Mouse (Mus musculus) cortical plate, adult 2 months (tissue): ENCODE measurements around the gene Taf1d. TPM values are rescaled to one million over a fixed set of nuclear protein-coding genes. Genes with fewer than 3 reads are reported as not detected.

Experiments used
- H3K27ac ChIP-seq: fragments of 200-500 bp; 2 replicates; pipeline ENCODE4 v1.5.1; 2012; ENCODE audit warnings: low read length, control low read depth, inconsistent platforms; ENCODE audit not compliant: insufficient read depth
- H3K4me1 ChIP-seq: fragments of 200-500 bp; 2 replicates; pipeline ENCODE4 v1.6.1; 2011; ENCODE audit warnings: low read length; ENCODE audit not compliant: control insufficient read depth, insufficient read depth
- H3K4me3 ChIP-seq: fragments of 200-500 bp; 2 replicates; pipeline ENCODE4 v1.5.1; 2011; ENCODE audit warnings: mild to moderate bottlenecking, low read length, control low read depth; ENCODE audit not compliant: insufficient read depth
- CTCF ChIP-seq: fragments of 200-500 bp; IDR thresholded peaks from 2 replicates; pipeline ENCODE4 v1.5.1; 2011; ENCODE audit warnings: mild to moderate bottlenecking, control low read depth, low read length; ENCODE audit not compliant: insufficient read depth; ENCODE audit errors: extremely low read depth
- POLR2A ChIP-seq: fragments of 200-500 bp; IDR thresholded peaks from 2 replicates; pipeline ENCODE4 v1.6.1; 2011; ENCODE audit warnings: mild to moderate bottlenecking, low read length, control low read depth; ENCODE audit not compliant: insufficient read depth; ENCODE audit errors: extremely low read depth
- polyA plus RNA-seq: library from polyadenylated mRNA; depleted of rRNA; stranded (reverse); fragments of >200 nt; gene quantifications from 2 replicates; pipeline ENCODE4 v1.2.3, GENCODE M21; 2012; rRNA removed

Taf1d gene
- polyA plus RNA-seq: 28.2 and 32.0 TPM in 2 replicates

GRCm38 (mm10) chr9:15305503-15306397 lies at the start of gene Taf1d:
Gene Taf1d (plus strand): TSS chr9:15306214.
- peak within 1 kb of the TSS; percentile 82 for H3K4me3 ChIP-seq
- TF ChIP-seq CTCF: no peak
- TF ChIP-seq POLR2A: peak; percentile 94
- H3K27ac ChIP-seq: peak within 1 kb of the TSS; percentile 84
- H3K4me1 ChIP-seq: peaks cover 3% of the 10 kb centered on the region; the same call in 1 of the 2 replicates

DNA sequence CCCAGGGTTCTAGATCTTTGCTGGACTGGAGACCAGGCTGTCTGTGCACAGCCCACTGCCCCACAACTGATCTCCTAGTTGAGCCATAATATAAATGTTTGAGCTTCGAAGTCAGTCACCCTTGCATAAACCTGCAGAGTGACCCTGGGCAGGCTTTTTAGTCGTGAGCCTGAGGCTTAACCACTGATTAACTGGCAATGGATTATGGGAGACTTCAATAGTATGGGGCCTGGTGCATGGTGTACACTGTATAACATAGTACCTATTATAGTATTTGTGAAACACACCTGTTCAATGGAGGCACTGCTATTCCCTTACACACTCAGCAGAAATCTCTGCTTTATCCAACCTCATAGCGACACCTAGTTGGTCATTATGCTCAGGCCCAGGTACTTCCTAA lies 49.8 kb upstream of the Taf1d start:
- H3K27ac ChIP-seq: no peak overlapping the region

DNA sequence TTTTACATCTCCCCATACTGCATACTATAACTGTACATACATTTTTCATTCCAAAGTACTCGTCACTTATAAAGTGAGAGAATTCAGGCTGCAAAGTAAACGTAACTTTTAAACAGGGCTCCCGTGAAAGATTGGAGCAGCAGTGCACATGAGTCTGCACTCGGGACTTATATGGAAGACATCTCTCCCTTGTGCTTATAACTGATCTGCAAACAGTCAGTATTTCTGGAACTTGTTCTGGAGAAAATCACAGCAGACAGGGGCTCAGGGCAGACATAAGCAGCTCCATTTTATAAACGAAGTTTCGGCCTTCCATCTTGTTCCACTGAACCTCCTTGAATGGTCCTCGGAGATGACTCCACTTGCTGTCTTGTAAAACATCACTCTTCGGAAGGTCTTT lies 44.0 kb upstream of the Taf1d start:
- TF ChIP-seq CTCF (no peak), POLR2A (no peak)
- H3K4me1 ChIP-seq: no peaks in the 10 kb centered on the region; the same call in 1 of the 2 replicates

More for the DNA sequence above, 49.8 kb upstream of the Taf1d start:
- TF ChIP-seq CTCF (no peak), POLR2A (no peak)
- Histone ChIP-seq H3K4me1 (no peaks in the 10 kb centered on the region), H3K4me3 (no peak overlapping the region)

DNA sequence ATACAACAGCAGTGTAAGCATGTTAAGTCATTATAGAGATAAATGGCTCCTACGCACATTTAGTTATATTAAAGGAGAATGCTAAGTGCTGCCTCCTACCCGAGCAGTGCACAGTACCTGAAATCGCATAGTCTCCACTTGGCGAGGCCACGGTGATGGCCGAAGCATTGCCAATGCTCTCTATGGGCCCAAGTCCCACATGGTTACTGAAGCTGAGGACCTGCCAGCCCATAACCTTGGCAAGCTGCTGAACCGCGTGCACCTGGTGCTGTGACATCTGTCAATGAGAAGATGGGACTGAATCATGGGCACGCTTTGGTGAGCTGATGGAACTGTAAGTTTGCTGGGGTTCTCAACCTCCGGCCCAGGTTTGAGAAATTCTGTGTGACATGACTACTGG lies 42.5 kb upstream of the Taf1d start:
- TF ChIP-seq POLR2A: no peak
- TF ChIP-seq CTCF: no peak
- Histone ChIP-seq H3K4me3 (no peak overlapping the region), H3K4me1 (no peaks in the 10 kb centered on the region; the same call in 1 of the 2 replicates), H3K27ac (no peak overlapping the region)

More for the DNA sequence above, 44.0 kb upstream of the Taf1d start:
- Histone ChIP-seq H3K27ac (no peak overlapping the region), H3K4me3 (no peak overlapping the region)

GRCm38 (mm10) chr9:15273981-15274380 lies 32.0 kb upstream of the Taf1d start:
- Histone ChIP-seq H3K4me1 (no peaks in the 10 kb centered on the region; the same call in 1 of the 2 replicates), H3K4me3 (no peak overlapping the region), H3K27ac (no peak overlapping the region)
- no peak for TF ChIP-seq POLR2A
- no peak for TF ChIP-seq CTCF

DNA sequence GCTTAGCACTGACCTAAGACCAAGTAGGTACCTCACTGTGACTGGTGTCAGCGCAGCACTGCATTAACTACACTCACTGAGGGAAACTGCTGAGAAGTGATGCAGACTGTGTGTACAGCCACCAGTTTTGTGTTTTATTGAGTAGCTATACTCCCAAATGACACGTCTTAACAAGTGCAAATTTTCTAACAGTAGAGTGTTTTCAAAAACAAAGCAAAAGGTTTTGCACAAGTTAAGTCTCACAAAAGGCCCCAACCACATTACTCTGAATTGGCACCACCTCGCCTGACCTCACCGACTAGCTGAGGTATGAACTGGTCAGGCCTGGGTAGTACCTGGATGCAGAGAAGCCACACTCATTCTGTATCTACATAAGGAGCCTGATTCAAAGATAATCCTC lies 29.2 kb upstream of the Taf1d start:
- TF ChIP-seq POLR2A: no peak
- TF ChIP-seq CTCF: no peak
- Histone ChIP-seq H3K27ac (no peak overlapping the region), H3K4me1 (peaks cover 3% of the 10 kb centered on the region; the same call in 1 of the 2 replicates), H3K4me3 (no peak overlapping the region)

DNA sequence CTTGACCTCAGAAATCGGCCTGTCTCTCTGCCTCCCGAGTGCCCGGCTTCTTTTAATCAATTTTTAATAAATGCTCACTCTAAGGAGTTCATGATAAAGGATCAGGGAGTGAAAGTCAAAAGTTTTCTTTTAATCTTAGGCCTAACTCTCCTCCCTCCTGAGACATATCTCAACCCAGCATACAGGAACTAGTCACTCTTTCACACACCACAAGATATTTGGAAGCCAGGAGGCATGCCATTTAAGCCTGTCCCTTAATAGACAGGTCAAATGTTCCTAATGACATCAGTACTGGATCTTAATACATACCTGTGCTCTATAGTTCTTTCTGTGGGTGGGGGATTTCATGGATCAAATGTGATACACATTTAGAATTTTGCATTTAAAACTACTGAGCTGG lies 27.7 kb upstream of the Taf1d start:
- peaks cover 3% of the 10 kb centered on the region; the same call in 1 of the 2 replicates for H3K4me1 ChIP-seq
- TF ChIP-seq POLR2A (no peak), CTCF (no peak)
- H3K4me3 ChIP-seq: no peak overlapping the region
- H3K27ac ChIP-seq: no peak overlapping the region

GRCm38 (mm10) chr9:15279139-15279648 lies 26.8 kb upstream of the Taf1d start:
- Histone ChIP-seq H3K27ac (peak overlapping the region; percentile 55), H3K4me3 (peak overlapping the region; percentile 88), H3K4me1 (peaks cover 3% of the 10 kb centered on the region; the same call in 1 of the 2 replicates)
- no peak for TF ChIP-seq CTCF
- no peak for TF ChIP-seq POLR2A

DNA sequence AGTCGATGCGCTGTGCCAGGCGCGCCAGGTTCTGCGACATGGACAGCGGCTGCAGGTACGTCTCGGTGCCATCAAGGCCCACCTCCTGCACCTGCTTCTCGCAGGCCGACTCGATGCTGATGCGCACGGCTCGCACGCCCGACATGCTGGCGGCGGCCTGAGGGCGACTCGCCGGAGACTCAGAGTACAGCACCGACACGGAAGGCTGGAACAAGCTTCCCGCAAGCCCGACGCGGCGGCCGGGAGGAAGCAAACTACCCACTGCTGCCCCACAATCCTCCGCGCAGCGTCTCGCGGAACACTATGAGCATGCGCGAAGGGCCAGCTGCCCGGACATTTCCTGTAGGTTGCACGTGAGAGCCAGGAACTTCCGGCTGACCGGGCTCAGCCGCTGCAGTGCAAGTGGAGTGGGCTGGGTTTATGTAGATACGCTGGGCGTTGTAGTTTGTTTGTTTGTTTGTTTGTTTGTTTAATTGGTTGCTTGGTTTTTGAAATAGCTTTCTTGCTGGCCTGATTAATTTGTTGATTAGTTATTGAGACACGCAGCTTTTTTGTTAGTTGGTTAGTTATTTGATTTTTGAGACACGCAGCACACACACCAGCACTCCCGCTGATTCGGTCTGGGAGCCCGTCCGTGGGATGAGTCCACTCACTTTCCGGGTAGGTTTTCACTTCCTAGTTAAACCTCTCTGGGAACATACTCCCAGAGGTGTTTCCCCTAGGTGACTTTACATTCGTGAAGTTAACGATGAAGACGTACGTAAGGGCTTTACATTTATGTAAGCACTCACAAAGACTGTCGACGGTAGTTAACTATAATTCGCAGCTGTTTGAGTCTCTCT lies 26.1 kb upstream of the Taf1d start, which contains the start of gene Med17:
TSS of gene Med17 (minus strand) at position 283 of the 842 bp plus-strand sequence.
- Histone ChIP-seq H3K4me1 (peaks cover 3% of the 10 kb centered on the region; the same call in 1 of the 2 replicates), H3K27ac (peak within 1 kb of the TSS; percentile 55), H3K4me3 (peak within 1 kb of the TSS; percentile 88)
- TF ChIP-seq CTCF (no peak), POLR2A (peak; percentile 85)
